Mouse (Mus musculus) embryonic fibroblast, embryonic 13.5 days (primary cell): ENCODE measurements around the gene Serpina6.

Experiments used
- CTCF ChIP-seq: IDR thresholded peaks from 2 replicates; pipeline ENCODE4 v1.5.1; 2011; ENCODE audit warnings: mild to moderate bottlenecking, control low read depth, low read length, moderate library complexity, borderline replicate concordance; ENCODE audit not compliant: insufficient read depth
- POLR2A ChIP-seq: IDR thresholded peaks from 2 replicates; pipeline ENCODE4 v1.6.1; 2011; ENCODE audit warnings: low read depth, mild to moderate bottlenecking, control low read depth, low read length, moderate library complexity

- TF ChIP-seq POLR2A (no peak), CTCF (no peak)
These were observed 29.0 kb upstream of the Serpina6 start for GRCm38 (mm10) chr12:103686050-103686449.
